Mouse (Mus musculus) MEL (cell line): ENCODE data around the gene Tspan11. TPM values are rescaled to one million over a fixed set of nuclear protein-coding genes. Genes with fewer than 3 reads are reported as not detected.

Experiments
- DNase-seq: peaks from one replicate; pipeline ENCODE4 v3.0.0; 2011; ENCODE audit warnings: low read depth, low spot score
- H3K27ac ChIP-seq: 2 replicates; pipeline ENCODE4 v1.5.1; 2012; ENCODE audit warnings: low read depth, mild to moderate bottlenecking, control low read depth, low read length, moderate library complexity; ENCODE audit not compliant: control insufficient read depth
- H3K27me3 ChIP-seq, 2 experiments: fragments of 150-350 bp in 1 of 2; sonication (generic) in 1 of 2; 2 replicates each; pipeline ENCODE4 v1.6.1; 2012; ENCODE audit warnings: low read length in 2 of 2, mild to moderate bottlenecking in 2 of 2, improper control_type of control experiment in 1 of 2, moderate library complexity in 1 of 2; ENCODE audit not compliant: insufficient read depth in 2 of 2, control insufficient read depth in 1 of 2
- H3K36me3 ChIP-seq, 2 experiments: 2 replicates each; pipeline ENCODE4 v1.6.1; 2012 to 2014; ENCODE audit warnings: low read length in 2 of 2, improper control_type of control experiment in 1 of 2, inconsistent platforms in 1 of 2, mild to moderate bottlenecking in 1 of 2; ENCODE audit not compliant: insufficient read depth in 2 of 2, control insufficient read depth in 1 of 2
- H3K4me1 ChIP-seq, 2 experiments: fragments of 150-350 bp in 1 of 2; sonication (generic) in 1 of 2; 2 replicates each; pipeline ENCODE4 v1.6.1; 2012; ENCODE audit warnings: low read length in 2 of 2, improper control_type of control experiment in 1 of 2, mild to moderate bottlenecking in 1 of 2; ENCODE audit not compliant: insufficient read depth in 2 of 2, control insufficient read depth in 1 of 2
- H3K4me3 ChIP-seq, 2 experiments: fragments of 150-350 bp in 1 of 2; sonication (generic) in 1 of 2; 2 replicates each; pipeline ENCODE4 v1.5.1; 2012; ENCODE audit warnings: low read depth in 2 of 2, low read length in 2 of 2, mild to moderate bottlenecking in 2 of 2, moderate library complexity in 2 of 2, control low read depth in 1 of 2, improper control_type of control experiment in 1 of 2; ENCODE audit not compliant: control insufficient read depth in 1 of 2, insufficient read depth in 1 of 2
- H3K79me2 ChIP-seq: 2 replicates; pipeline ENCODE4 v1.6.1; 2012; ENCODE audit warnings: mild to moderate bottlenecking, low read length, moderate library complexity; ENCODE audit not compliant: control insufficient read depth, poor library complexity, insufficient read depth
- H3K9ac ChIP-seq: 2 replicates; pipeline ENCODE4 v1.6.1; 2012; ENCODE audit warnings: low read depth, mild to moderate bottlenecking, control low read depth, low read length, moderate library complexity; ENCODE audit not compliant: control insufficient read depth, poor library complexity, severe bottlenecking
- H3K9me3 ChIP-seq: fragments of 150-350 bp; sonication (generic); replicated peaks from 2 replicates; pipeline ENCODE4 v1.6.1; 2012; ENCODE audit warnings: mild to moderate bottlenecking, low read length, improper control_type of control experiment, moderate library complexity; ENCODE audit not compliant: insufficient read depth
- CHD1 ChIP-seq: IDR thresholded peaks from 2 replicates; pipeline ENCODE4 v1.6.1; 2012; ENCODE audit warnings: low read depth, mild to moderate bottlenecking, inconsistent platforms, low read length, improper control_type of control experiment
- CTCF ChIP-seq, 3 experiments: IDR thresholded peaks in 2 of 3; conservative IDR thresholded peaks in 1 of 3; 2 replicates each; pipeline ENCODE4 v1.5.1; 2011 to 2012; ENCODE audit warnings: low read length in 3 of 3, low read depth in 2 of 3, mild to moderate bottlenecking in 2 of 3, improper control_type of control experiment in 1 of 3, inconsistent platforms in 1 of 3, mixed read lengths in 1 of 3, moderate library complexity in 1 of 3; ENCODE audit not compliant: control insufficient read depth in 1 of 3, insufficient read depth in 1 of 3, poor library complexity in 1 of 3, severe bottlenecking in 1 of 3
- ELF1 ChIP-seq: IDR thresholded peaks from 2 replicates; pipeline ENCODE4 v1.6.1; 2014; ENCODE audit warnings: low read depth, mild to moderate bottlenecking, inconsistent platforms, low read length, improper control_type of control experiment, moderate library complexity
- EP300 ChIP-seq, 2 experiments: IDR thresholded peaks; 2 replicates each; pipeline ENCODE4 v1.6.1; 2011; ENCODE audit warnings: improper control_type of control experiment in 2 of 2, low read length in 2 of 2, low read depth in 1 of 2, mild to moderate bottlenecking in 1 of 2
- ETS1 ChIP-seq: IDR thresholded peaks from 2 replicates; pipeline ENCODE4 v1.6.1; 2012; ENCODE audit warnings: low read depth, mild to moderate bottlenecking, inconsistent platforms, low read length, improper control_type of control experiment, moderate library complexity
- KAT2A ChIP-seq: conservative IDR thresholded peaks from 2 replicates; pipeline ENCODE4 v1.6.1; 2012; ENCODE audit warnings: low read depth, low read length, improper control_type of control experiment, inconsistent platforms
- MAFK ChIP-seq: IDR thresholded peaks from 2 replicates; pipeline ENCODE4 v1.6.1; 2011; ENCODE audit warnings: low read depth, mild to moderate bottlenecking, low read length, improper control_type of control experiment, borderline replicate concordance
- MAZ ChIP-seq: IDR thresholded peaks from 2 replicates; pipeline ENCODE4 v1.6.1; 2012; ENCODE audit warnings: low read depth, mild to moderate bottlenecking, inconsistent platforms, low read length, improper control_type of control experiment
- MYB ChIP-seq: IDR thresholded peaks from 2 replicates; pipeline ENCODE4 v1.6.1; 2011; ENCODE audit warnings: mild to moderate bottlenecking, low read depth, low read length, improper control_type of control experiment
- MYC ChIP-seq: IDR thresholded peaks from 2 replicates; pipeline ENCODE4 v1.6.1; 2011; ENCODE audit warnings: low read depth, mild to moderate bottlenecking, low read length, improper control_type of control experiment, moderate library complexity
- NELFE ChIP-seq: IDR thresholded peaks from 2 replicates; pipeline ENCODE4 v1.6.1; 2011; ENCODE audit warnings: low read depth, low read length, improper control_type of control experiment
- POLR2AphosphoS2 ChIP-seq: IDR thresholded peaks from 2 replicates; pipeline ENCODE4 v1.6.1; 2011; ENCODE audit warnings: low read length, improper control_type of control experiment
- POLR2AphosphoS5 ChIP-seq: IDR thresholded peaks from 2 replicates; pipeline ENCODE4 v1.6.1; 2012; ENCODE audit warnings: low read depth, borderline replicate concordance, mild to moderate bottlenecking, inconsistent platforms, low read length, moderate library complexity, mixed read lengths
- RAD21 ChIP-seq: IDR thresholded peaks from 2 replicates; pipeline ENCODE4 v1.6.1; 2011; ENCODE audit warnings: mild to moderate bottlenecking, low read depth, low read length, improper control_type of control experiment
- TAL1 ChIP-seq: IDR thresholded peaks from 2 replicates; pipeline ENCODE4 v1.6.1; 2012; ENCODE audit warnings: mild to moderate bottlenecking, inconsistent platforms, low read length, moderate library complexity, mixed read lengths
- UBTF ChIP-seq: IDR thresholded peaks from 2 replicates; pipeline ENCODE4 v1.6.1; 2012; ENCODE audit warnings: low read depth, mild to moderate bottlenecking, inconsistent platforms, low read length, improper control_type of control experiment, moderate library complexity, borderline replicate concordance; ENCODE audit not compliant: insufficient read depth
- USF1 ChIP-seq: IDR thresholded peaks from 2 replicates; pipeline ENCODE4 v1.6.1; 2014; ENCODE audit warnings: low read depth, mild to moderate bottlenecking, inconsistent platforms, low read length, improper control_type of control experiment, moderate library complexity
- ZNF384 ChIP-seq: IDR thresholded peaks from 2 replicates; pipeline ENCODE4 v1.6.1; 2012; ENCODE audit warnings: low read depth, mild to moderate bottlenecking, inconsistent platforms, low read length, improper control_type of control experiment
- polyA plus RNA-seq, 2 experiments: library from polyadenylated mRNA; stranded (reverse) in 1 of 2; unstranded in 1 of 2; fragments of >175 nt in 1 of 2; fragments of >200 nt in 1 of 2; gene quantifications; 2 replicates each; pipeline versions ENCODE4 v1.2.1 to v1.2.4; 2012; ENCODE audit warnings: low replicate concordance in 2 of 2, low read depth in 1 of 2; ENCODE audit not compliant: insufficient read length in 2 of 2, insufficient read depth in 1 of 2, missing spikeins in 1 of 2
- total RNA-seq: library from RNA; depleted of rRNA; stranded (reverse); fragments of 300-350 nt; gene quantifications from 2 replicates; pipeline ENCODE4 v1.2.3, GENCODE M21; 2012

Tspan11 gene
- total and polyA plus RNA-seq, 3 experiments, result not detected

- H3K9ac ChIP-seq, result no peak overlapping the region
Measured at GRCm38 (mm10) chr6:127917712-127918111, 30.3 kb downstream of the Tspan11 start.

GRCm38 (mm10) chr6:127919491-127919890 lies 32.1 kb downstream of the Tspan11 start:
- H3K27me3 ChIP-seq, result no peaks in the 10 kb centered on the region
- no peak for DNase-seq
- TF ChIP-seq CHD1, result no peak
- TF ChIP-seq ETS1, result no peak
- no peak for TF ChIP-seq RAD21
- no peak for TF ChIP-seq POLR2AphosphoS5
- TF ChIP-seq NELFE, result no peak
- no peak for TF ChIP-seq USF1
- no peak for TF ChIP-seq UBTF
- TF ChIP-seq KAT2A, result no peak
- no peak for TF ChIP-seq MYC
- no peak for TF ChIP-seq ELF1
- TF ChIP-seq MAZ, result no peak
- no peak for TF ChIP-seq POLR2AphosphoS2
- TF ChIP-seq TAL1, result no peak
- TF ChIP-seq MYB, result no peak
- H3K27ac ChIP-seq, result no peak overlapping the region
- H3K79me2 ChIP-seq, result no peaks in the 10 kb centered on the region
- H3K4me3 ChIP-seq, result no peak overlapping the region
- H3K9me3 ChIP-seq, result no peaks in the 10 kb centered on the region
- no peaks in the 10 kb centered on the region for H3K4me1 ChIP-seq
- no peaks in the 10 kb centered on the region for H3K36me3 ChIP-seq
- no peak overlapping the region for H3K9ac ChIP-seq

More at GRCm38 (mm10) chr6:127917712-127918111, 30.3 kb downstream of the Tspan11 start:
- H3K27me3 ChIP-seq, result no peaks in the 10 kb centered on the region
- H3K36me3 ChIP-seq, result no peaks in the 10 kb centered on the region
- H3K4me1 ChIP-seq, result no peaks in the 10 kb centered on the region
- H3K9me3 ChIP-seq, result no peaks in the 10 kb centered on the region
- DNase-seq, result no peak
- H3K27ac ChIP-seq, result no peak overlapping the region
- no peak overlapping the region for H3K4me3 ChIP-seq
- no peaks in the 10 kb centered on the region for H3K79me2 ChIP-seq
- TF ChIP-seq MAFK, result no peak
- no peak for TF ChIP-seq EP300 (IDR thresholded peaks at IDR 0.05; ENCODE audit: low read depth in 1 of 2, low read length in 2 of 2)
- TF ChIP-seq ETS1, result no peak
- TF ChIP-seq USF1, result no peak

- no peak for DNase-seq
- H3K4me1 ChIP-seq, result no peaks in the 10 kb centered on the region
- H3K4me3 ChIP-seq, result no peak overlapping the region
- no peak overlapping the region for H3K9ac ChIP-seq
- no peak overlapping the region for H3K27ac ChIP-seq
- no peaks in the 10 kb centered on the region for H3K36me3 ChIP-seq
- no peaks in the 10 kb centered on the region for H3K79me2 ChIP-seq
- H3K9me3 ChIP-seq, result no peaks in the 10 kb centered on the region
- no peaks in the 10 kb centered on the region for H3K27me3 ChIP-seq
- TF ChIP-seq ZNF384, result no peak
- TF ChIP-seq CTCF (IDR thresholded peaks at IDR 0.05 in 2 of 3, conservative IDR thresholded peaks at IDR 0.05 in 1 of 3; ENCODE audit: control insufficient read depth in 1 of 3, insufficient read depth in 1 of 3, low read depth in 2 of 3, low read length in 3 of 3, poor library complexity in 1 of 3, severe bottlenecking in 1 of 3), result peak; percentile 11 to 35 (median 26); a peak in 4 of 6 replicates
Measured at GRCm38 (mm10) chr6:127920652-127921051, 33.3 kb downstream of the Tspan11 start.
